Mouse (Mus musculus) ES-Bruce4 (cell line): ENCODE results near the gene Ranbp2. TPM values are rescaled to one million over a fixed set of nuclear protein-coding genes. Genes with fewer than 3 reads are reported as not detected.

Experiments
- H3K27ac ChIP-seq: 2 replicates; pipeline ENCODE4 v1.5.1; 2012; ENCODE audit warnings: low read length, inconsistent platforms; ENCODE audit not compliant: insufficient read depth
- H3K27me3 ChIP-seq: 2 replicates; pipeline ENCODE4 v1.6.1; 2012; ENCODE audit warnings: mild to moderate bottlenecking, low read length, inconsistent platforms; ENCODE audit not compliant: control insufficient read depth, poor library complexity, insufficient read depth, severe bottlenecking
- H3K36me3 ChIP-seq: 2 replicates; pipeline ENCODE4 v1.6.1; 2012; ENCODE audit warnings: inconsistent platforms, mild to moderate bottlenecking, low read length, moderate library complexity; ENCODE audit not compliant: control insufficient read depth, poor library complexity, insufficient read depth, severe bottlenecking
- H3K4me1 ChIP-seq: one replicate; pipeline ENCODE4 v1.8.1; 2011; ENCODE audit warnings: low read length; ENCODE audit not compliant: control insufficient read depth, insufficient read depth
- H3K4me3 ChIP-seq: 2 replicates; pipeline ENCODE4 v1.5.1; 2011; ENCODE audit warnings: low read depth, mild to moderate bottlenecking, low read length
- H3K9ac ChIP-seq: 2 replicates; pipeline ENCODE4 v1.6.1; 2012; ENCODE audit warnings: low read depth, mild to moderate bottlenecking, inconsistent platforms; ENCODE audit not compliant: poor library complexity, severe bottlenecking
- H3K9me3 ChIP-seq: replicated peaks from 2 replicates; pipeline ENCODE4 v1.6.1; 2012; ENCODE audit warnings: mild to moderate bottlenecking, low read length, inconsistent platforms; ENCODE audit not compliant: control insufficient read depth, poor library complexity, insufficient read depth, severe bottlenecking
- CTCF ChIP-seq: IDR thresholded peaks from one replicate; pipeline ENCODE4 v1.8.1; 2011; ENCODE audit warnings: low read depth, low read length
- EP300 ChIP-seq: IDR thresholded peaks from 2 replicates; pipeline ENCODE4 v1.6.1; 2011; ENCODE audit warnings: low read depth, low read length; ENCODE audit not compliant: insufficient read depth
- POLR2A ChIP-seq: IDR thresholded peaks from one replicate; pipeline ENCODE4 v1.8.1; 2011; ENCODE audit warnings: low read length; ENCODE audit not compliant: insufficient read depth
- polyA plus RNA-seq: library from polyadenylated mRNA; stranded (reverse); fragments of >200 nt; gene quantifications from 2 replicates; pipeline ENCODE4 v1.2.4, GENCODE M21; 2011; ENCODE audit warnings: low read depth; ENCODE audit not compliant: missing spikeins, insufficient read depth, insufficient read length

Ranbp2 gene
- polyA plus RNA-seq, 1 experiment: 114 TPM

DNA sequence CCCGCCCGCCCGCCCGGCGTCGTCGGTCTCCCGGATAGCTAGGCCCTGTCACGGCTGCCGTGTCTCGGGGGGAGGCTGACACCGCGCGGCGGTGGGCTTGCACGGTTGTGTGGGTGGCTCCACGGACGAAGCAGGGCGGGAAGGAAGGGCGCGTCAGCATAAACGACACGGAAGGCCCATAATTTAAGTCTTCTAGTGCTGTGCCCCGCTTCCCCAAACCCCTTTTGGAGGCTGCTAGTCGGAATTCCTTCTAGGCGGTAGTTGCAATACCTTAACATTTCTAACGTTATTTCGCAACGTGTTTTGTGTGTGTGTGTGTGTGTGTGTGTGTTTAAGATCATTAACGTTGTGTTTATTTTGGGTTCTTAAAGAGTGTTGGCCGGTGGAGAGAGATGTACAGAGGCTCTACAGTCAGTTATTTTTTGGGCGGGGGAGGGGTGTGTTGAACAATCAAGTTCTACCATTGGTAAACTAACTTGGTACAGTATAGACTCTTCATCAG lies 611 bp downstream of the Ranbp2 start:
- Histone ChIP-seq H3K4me3 (peak overlapping the region; percentile 89), H3K27ac (peak overlapping the region; percentile 49), H3K4me1 (no peaks in the 10 kb centered on the region), H3K36me3 (peaks cover 3% of the 10 kb centered on the region), H3K27me3 (no peaks in the 10 kb centered on the region), H3K9ac (peak overlapping the region; percentile 84), H3K9me3 (no peaks in the 10 kb centered on the region)
- TF ChIP-seq EP300 (no peak), POLR2A (no peak), CTCF (no peak)

DNA sequence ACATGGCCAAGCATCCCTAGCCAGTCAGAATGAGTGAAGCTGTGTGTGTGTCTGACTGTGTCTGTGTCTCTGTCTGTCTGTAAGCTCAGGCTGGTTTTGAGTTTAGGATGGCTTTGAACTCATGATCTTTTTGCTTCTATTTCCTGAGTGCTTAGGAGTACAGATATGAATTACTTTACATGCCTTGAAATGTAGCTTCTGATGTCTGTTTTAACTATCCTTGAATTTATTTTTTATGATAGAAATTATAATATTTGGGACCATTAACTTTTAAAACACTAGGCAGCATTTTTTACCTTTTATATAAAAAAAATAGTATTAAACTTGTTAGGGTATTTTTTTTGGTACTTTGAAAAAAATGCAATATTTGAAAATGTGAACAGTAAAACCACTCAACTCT lies 4.9 kb downstream of the Ranbp2 start:
- no peak for TF ChIP-seq CTCF
- TF ChIP-seq EP300: no peak
- TF ChIP-seq POLR2A: no peak
- Histone ChIP-seq H3K9me3 (no peaks in the 10 kb centered on the region), H3K4me1 (no peaks in the 10 kb centered on the region), H3K36me3 (peaks cover 21% of the 10 kb centered on the region), H3K9ac (no peak overlapping the region), H3K27me3 (no peaks in the 10 kb centered on the region), H3K4me3 (no peak overlapping the region), H3K27ac (no peak overlapping the region)

- Histone ChIP-seq H3K27ac (no peak overlapping the region), H3K36me3 (peaks cover 21% of the 10 kb centered on the region), H3K27me3 (no peaks in the 10 kb centered on the region), H3K9me3 (no peaks in the 10 kb centered on the region), H3K4me3 (no peak overlapping the region), H3K9ac (no peak overlapping the region), H3K4me1 (no peaks in the 10 kb centered on the region)
- no peak for TF ChIP-seq POLR2A
- TF ChIP-seq CTCF: no peak
- TF ChIP-seq EP300: no peak
Measured at GRCm38 (mm10) chr10:58452185-58452584, 5.5 kb downstream of the Ranbp2 start.

- Histone ChIP-seq H3K9me3 (no peaks in the 10 kb centered on the region), H3K4me3 (no peak overlapping the region), H3K9ac (no peak overlapping the region), H3K27ac (no peak overlapping the region), H3K36me3 (peaks cover 38% of the 10 kb centered on the region), H3K27me3 (no peaks in the 10 kb centered on the region), H3K4me1 (no peaks in the 10 kb centered on the region)
- TF ChIP-seq EP300 (no peak), CTCF (no peak), POLR2A (no peak)
Measured at GRCm38 (mm10) chr10:58459896-58460295, 13.2 kb downstream of the Ranbp2 start.

GRCm38 (mm10) chr10:58477086-58477755 lies 30.5 kb downstream of the Ranbp2 start:
- H3K9ac ChIP-seq: no peak overlapping the region
- H3K27ac ChIP-seq: no peak overlapping the region; the same call in 1 of the 2 replicates
- TF ChIP-seq POLR2A: no peak
- no peak for TF ChIP-seq EP300
- no peak for TF ChIP-seq CTCF
- H3K27me3 ChIP-seq: no peaks in the 10 kb centered on the region
- H3K36me3 ChIP-seq: peaks cover 55% of the 10 kb centered on the region
- H3K9me3 ChIP-seq: no peaks in the 10 kb centered on the region
- H3K4me3 ChIP-seq: no peak overlapping the region
- no peaks in the 10 kb centered on the region for H3K4me1 ChIP-seq

GRCm38 (mm10) chr10:58478071-58478578 lies 31.4 kb downstream of the Ranbp2 start:
- no peak for TF ChIP-seq POLR2A
- no peak for TF ChIP-seq EP300
- no peak for TF ChIP-seq CTCF
- no peak overlapping the region for H3K4me3 ChIP-seq
- H3K9ac ChIP-seq: no peak overlapping the region
- no peak overlapping the region for H3K27ac ChIP-seq
- no peaks in the 10 kb centered on the region for H3K4me1 ChIP-seq
- peaks cover 59% of the 10 kb centered on the region for H3K36me3 ChIP-seq
- H3K9me3 ChIP-seq: no peaks in the 10 kb centered on the region
- no peaks in the 10 kb centered on the region for H3K27me3 ChIP-seq
